Mouse (Mus musculus) urinary bladder, adult 18-20 months (tissue): ENCODE data around the gene Sestd1.

Experiments
- DNase-seq, 2 experiments: peaks; one replicate each; pipeline ENCODE4 v3.0.0; 2022; ENCODE audit warnings: low spot score in 2 of 2, mixed read lengths in 2 of 2

The Sestd1 gene

DNA sequence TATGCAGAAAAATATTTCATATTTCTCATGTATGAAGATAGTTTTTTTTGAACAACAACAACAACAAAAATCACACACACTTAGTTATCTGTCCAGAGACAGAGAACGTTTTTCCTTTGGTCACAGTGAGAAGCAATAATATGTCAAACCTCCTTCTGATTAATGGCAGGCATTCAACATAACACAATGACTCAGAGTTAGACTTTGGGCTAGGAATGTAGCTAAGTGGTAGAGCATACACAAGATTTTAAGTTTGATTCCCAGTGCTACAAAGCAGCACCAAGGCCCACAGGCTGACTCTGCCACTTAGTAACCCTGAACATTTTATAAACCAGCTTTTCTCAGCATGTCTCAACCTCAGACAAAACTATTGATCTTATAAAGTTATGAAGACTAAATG lies 145.5 kb downstream of the Sestd1 start:
- no peak for DNase-seq

- DNase-seq = no peak
Measured at GRCm38 (mm10) chr2:77133407-77133806, 147.0 kb downstream of the Sestd1 start.
